Mouse (Mus musculus): ENCODE results near the gene Men1.

DNA sequence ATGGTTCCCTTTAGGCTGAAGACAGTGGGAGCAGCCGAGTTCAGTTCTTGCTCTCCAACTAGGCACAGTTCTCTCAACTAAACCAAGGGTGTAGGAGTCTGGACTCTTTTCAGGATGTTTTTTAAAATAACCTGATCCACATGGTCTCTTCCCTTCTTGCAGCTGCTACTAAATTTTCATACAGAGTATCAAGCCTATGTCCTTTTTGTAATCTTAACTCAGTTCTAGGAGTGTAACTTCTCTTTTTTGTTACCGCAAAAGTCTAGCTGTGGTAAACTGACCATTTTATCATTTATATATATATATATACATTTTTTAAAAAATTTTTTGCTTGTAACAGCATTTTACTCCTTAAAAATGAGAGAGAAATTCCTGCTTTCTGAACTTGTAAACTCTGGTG is 35.4 kb downstream of the Men1 start:
- TF ChIP-seq EP300 (IDR thresholded peaks at IDR 0.05; ENCODE audit: low read length) (no peak), MAX (IDR thresholded peaks at IDR 0.05; ENCODE audit: low read length) (no peak), BHLHE40 (IDR thresholded peaks at IDR 0.05; ENCODE audit: low read depth, low read length) (no peak), POLR2AphosphoS2 (IDR thresholded peaks at IDR 0.05; ENCODE audit: low read depth, low read length) (no peak), MXI1 (IDR thresholded peaks at IDR 0.05; ENCODE audit: low read depth, low read length) (no peak), CTCF (conservative IDR thresholded peaks at IDR 0.05 in 1 of 2, IDR thresholded peaks at IDR 0.05 in 1 of 2; ENCODE audit: low read depth in 2 of 2, low read length in 2 of 2) (no peak), NELFE (IDR thresholded peaks at IDR 0.05; ENCODE audit: low read depth, low read length) (no peak), ZC3H11A (IDR thresholded peaks at IDR 0.05; ENCODE audit: low read depth, low read length) (no peak), RAD21 (IDR thresholded peaks at IDR 0.05; ENCODE audit: low read depth, low read length) (no peak), CHD2 (IDR thresholded peaks at IDR 0.05; ENCODE audit: low read length) (no peak), POLR2A (IDR thresholded peaks at IDR 0.05; ENCODE audit: low read depth, low read length) (no peak), ELF1 (IDR thresholded peaks at IDR 0.05; ENCODE audit: low read depth, low read length) (no peak), E2F4 (IDR thresholded peaks at IDR 0.05; ENCODE audit: insufficient replicate concordance, low read depth, low read length) (no peak), MAFK (IDR thresholded peaks at IDR 0.05; ENCODE audit: insufficient replicate concordance, low read length) (no peak)
